Mouse (Mus musculus): ENCODE data around the gene Sf3a1.

DNA sequence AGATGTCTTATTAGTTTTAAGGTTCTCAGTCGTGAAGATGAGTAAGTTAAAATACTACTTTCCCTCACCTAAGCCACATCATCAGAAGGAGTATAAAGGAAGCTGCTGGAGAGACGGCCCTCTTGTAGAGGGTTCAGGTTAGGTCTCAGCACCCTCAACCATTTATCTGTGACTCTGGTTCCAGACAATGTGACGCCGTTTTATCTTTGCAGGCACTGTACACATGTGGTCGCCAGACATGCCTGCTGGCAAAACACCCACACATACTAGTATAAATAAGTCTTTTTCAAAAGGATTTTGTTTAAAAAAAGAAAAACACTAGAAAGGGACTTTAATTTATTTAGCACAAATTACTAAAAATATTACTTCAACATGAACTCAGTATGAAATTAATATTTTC, 4.5 kb upstream of the Sf3a1 start:
- TF ChIP-seq CTCF (IDR thresholded peaks at IDR 0.05; ENCODE audit: control insufficient read depth, insufficient read depth, insufficient replicate concordance, low read depth, low read length) (no peak), POLR2A (IDR thresholded peaks at IDR 0.05; ENCODE audit: control insufficient read depth, low read depth, low read length) (no peak)

All from testis, adult 2 months (tissue).